ENCODE assay signal across 43 mouse cellular contexts in genomic region chr5:138299613-138300012, GRCm38 (mm10). TPM values are rescaled to one million over a fixed set of nuclear protein-coding genes. Genes with fewer than 3 reads are reported as not detected.
"Had no signal": no experiment of that assay in that cellular context is flagged by ENCODE, and none has a peak within 500 bp of the region (broad histone marks: within the 10 kb centered on the region; RNA-seq: fewer than 3 reads in every experiment).

No protein-coding gene starts in this region.

- H3K9me3 ChIP-seq: heart, embryonic 10.5 days; heart, embryonic 12.5 days; heart, embryonic 13.5 days; heart, embryonic 15.5 days; hindbrain, embryonic 10.5 days; hindbrain, embryonic 12.5 days; hindbrain, embryonic 13.5 days; hindbrain, embryonic 15.5 days; kidney, embryonic 15.5 days had no signal

- H3K36me3 ChIP-seq: heart, embryonic 10.5 days; heart, embryonic 12.5 days; heart, embryonic 13.5 days; heart, embryonic 15.5 days; hindbrain, embryonic 10.5 days; hindbrain, embryonic 12.5 days; kidney, embryonic 15.5 days had no signal

- H3K4me2 ChIP-seq: heart, embryonic 11.5 days; heart, embryonic 12.5 days; heart, embryonic 13.5 days; heart, embryonic 15.5 days; hindbrain, embryonic 12.5 days; hindbrain, embryonic 13.5 days; hindbrain, embryonic 14.5 days; hindbrain, embryonic 15.5 days; kidney, embryonic 15.5 days had no signal

- H3K9ac ChIP-seq: heart, embryonic 12.5 days; heart, embryonic 13.5 days; heart, embryonic 15.5 days; hindbrain, embryonic 12.5 days; hindbrain, embryonic 13.5 days; hindbrain, embryonic 14.5 days; hindbrain, embryonic 15.5 days; kidney, embryonic 15.5 days had no signal

- H3K4me1 ChIP-seq: heart, embryonic 13.5 days; heart, embryonic 15.5 days; hindbrain, embryonic 10.5 days; hindbrain, embryonic 12.5 days; hindbrain, embryonic 13.5 days; hindbrain, embryonic 15.5 days; kidney, embryonic 15.5 days had no signal

- H3K27me3 ChIP-seq: heart, embryonic 12.5 days; heart, embryonic 13.5 days; heart, embryonic 15.5 days; hindbrain, embryonic 12.5 days; hindbrain, embryonic 13.5 days; hindbrain, embryonic 15.5 days; kidney, embryonic 15.5 days had no signal

- H3K27ac ChIP-seq: heart, embryonic 10.5 days; heart, embryonic 13.5 days; heart, embryonic 15.5 days; hindbrain, embryonic 10.5 days; hindbrain, embryonic 12.5 days; hindbrain, embryonic 13.5 days; hindbrain, embryonic 14.5 days; hindbrain, embryonic 15.5 days; hindbrain, postnatal 0 days; kidney, embryonic 15.5 days; kidney, postnatal 0 days; layer of hippocampus, adult 2 months; left cerebral cortex, adult 2 months had no signal

- H3K4me3 ChIP-seq: heart, embryonic 10.5 days; heart, embryonic 12.5 days; heart, embryonic 13.5 days; heart, embryonic 15.5 days; hindbrain, embryonic 10.5 days; hindbrain, embryonic 12.5 days; hindbrain, embryonic 13.5 days; hindbrain, embryonic 15.5 days; kidney, embryonic 15.5 days; layer of hippocampus, adult 2 months; left cerebral cortex, adult 2 months had no signal

- ATAC-seq: hindbrain, embryonic 16.5 days; hindbrain, postnatal 0 days; inflammation-experienced regulatory T-cells, adult 6 months had no signal

- DNase-seq: heart, postnatal 10 days; heart, postnatal 14 days; heart, postnatal 36 days; heart, postnatal 4 days; kidney, adult 11 months; kidney, adult 18-20 months; kidney, adult 2 months; kidney, adult 8-10 months; kidney, adult 9 months; kidney, postnatal 10 days; kidney, postnatal 14 days; kidney, postnatal 25 days; kidney, postnatal 36 days; kidney, postnatal 4 days; layer of hippocampus, adult 9-11 months; layer of hippocampus, postnatal 36 days had no signal

RNA-seq across cellular contexts. Expression of gene Stag3, which starts 19.6 kb away (rescaled TPM):
- total RNA-seq: heart, postnatal 36 days had no signal
- polyA plus RNA-seq: inflammation-experienced regulatory T-cells, adult 6 months had no signal

RNA-seq across cellular contexts. Expression of gene Gm43720, which starts 19.9 kb away (rescaled TPM):
- total RNA-seq: heart, postnatal 10 days; heart, postnatal 36 days; heart, postnatal 4 days; hematopoietic stem cell, adult 5-6 weeks; hindbrain, postnatal 0 days; layer of hippocampus, adult 18-20 months; layer of hippocampus, adult 8-10 months; layer of hippocampus, postnatal 10 days; layer of hippocampus, postnatal 25 days; layer of hippocampus, postnatal 36 days; left cerebral cortex, adult 18-20 months; left cerebral cortex, adult 8-10 months had no signal
- polyA plus RNA-seq: heart, embryonic 14.5 days; kidney, adult 2 months; kidney, embryonic 14.5 days; large intestine, adult 2 months had no signal

RNA-seq across cellular contexts. Expression of gene Gal3st4, which starts 27.0 kb away (rescaled TPM):
- total RNA-seq: hematopoietic stem cell, adult 5-6 weeks had no signal
